Mouse (Mus musculus): ENCODE measurements around the gene Psme2b. TPM values are rescaled to one million over a fixed set of nuclear protein-coding genes. Genes with fewer than 3 reads are reported as not detected.

Psme2b gene
- 1.6 TPM for polyA plus RNA-seq (2014; fragmentation: Illumina TruSeq; extraction: RNeasy Lipid Tissue Mini Kit (QIAGEN cat#74804); ENCODE audit: low read depth, low replicate concordance)

DNA sequence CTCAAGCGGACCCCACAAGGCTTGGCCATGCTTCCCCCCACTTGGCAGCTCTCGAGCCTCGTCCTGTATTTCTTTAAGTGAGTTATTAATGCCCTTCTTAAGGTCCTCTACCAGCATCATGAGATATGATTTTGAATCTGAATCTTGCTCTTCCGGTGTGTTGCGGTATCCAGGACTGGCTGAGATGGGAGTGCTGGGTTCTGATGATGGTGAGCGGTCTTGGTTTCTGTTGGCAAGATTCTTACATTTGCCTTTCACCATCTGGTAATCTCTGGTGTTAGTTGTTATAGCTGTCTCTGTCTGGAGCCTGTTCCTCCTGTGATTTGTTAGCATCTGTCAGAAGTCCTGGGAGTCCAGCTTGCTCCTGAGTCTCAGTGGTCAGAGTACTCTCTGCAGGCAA is at the start of gene Psme2b:
Psme2b (minus strand) TSS at position 101 of the 400 bp plus-strand sequence.

DNA sequence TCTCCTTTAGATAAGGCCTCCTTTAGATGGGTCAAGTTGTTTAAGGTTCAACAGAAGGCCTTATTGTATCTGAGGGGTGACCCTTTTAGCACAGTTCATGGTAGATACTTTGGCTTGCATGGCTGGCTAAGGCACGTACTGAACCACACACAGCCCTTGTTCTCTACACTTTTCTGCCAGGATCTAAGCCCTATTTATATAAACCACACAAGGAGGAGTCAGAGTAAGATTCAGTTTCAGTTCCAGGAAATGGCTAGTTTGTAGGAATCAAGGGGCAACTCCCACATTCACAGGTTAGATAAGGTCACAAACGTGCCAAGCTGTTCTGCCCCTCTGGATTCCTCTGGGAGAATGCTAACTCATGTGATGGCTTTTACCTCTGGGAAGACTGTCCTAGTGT is 48.0 kb upstream of the Psme2b start, which contains the start of gene Tgtp1:
Tgtp1 (minus strand) TSS at position 155 of the 400 bp plus-strand sequence.

DNA sequence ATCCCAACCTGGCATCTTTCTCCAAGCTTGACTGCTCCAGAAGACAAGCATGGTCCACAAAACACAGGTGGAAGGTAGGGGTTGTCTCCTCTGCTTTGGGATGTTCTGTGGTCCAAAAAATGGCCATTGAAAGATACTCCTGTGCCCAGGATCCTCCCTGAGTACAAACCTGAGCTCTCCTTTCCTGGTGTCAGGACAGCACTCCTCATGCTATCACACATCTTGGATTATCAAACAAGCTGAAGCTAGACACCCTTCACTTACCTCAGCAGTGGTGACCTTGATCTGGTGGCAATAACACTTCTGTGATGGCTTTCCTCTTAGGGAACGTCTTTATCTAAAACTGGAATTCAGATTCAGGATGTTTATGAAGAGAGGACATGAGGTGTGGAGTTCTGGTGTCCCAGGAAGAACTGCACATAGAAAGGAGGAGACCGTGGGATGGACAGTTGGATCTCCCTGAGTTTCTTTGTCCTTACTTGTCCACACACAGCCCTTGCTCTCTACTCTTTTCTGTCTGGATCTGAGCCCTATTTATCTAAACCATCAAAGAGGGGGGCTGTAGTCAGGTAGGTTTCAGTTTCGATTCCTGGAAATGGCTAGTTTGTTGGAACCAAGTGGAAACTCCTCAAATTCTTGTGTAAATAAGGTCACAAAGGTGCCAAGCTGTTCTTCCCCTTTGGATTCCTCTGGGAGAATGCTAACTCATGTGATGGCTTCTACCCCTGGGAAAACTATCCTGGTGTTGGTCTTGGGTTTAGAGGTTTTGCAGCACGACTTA is 45.9 kb upstream of the Psme2b start, which contains the start of gene Gm12185:
Gm12185 (minus strand) TSS at position 487 of the 781 bp plus-strand sequence.

DNA sequence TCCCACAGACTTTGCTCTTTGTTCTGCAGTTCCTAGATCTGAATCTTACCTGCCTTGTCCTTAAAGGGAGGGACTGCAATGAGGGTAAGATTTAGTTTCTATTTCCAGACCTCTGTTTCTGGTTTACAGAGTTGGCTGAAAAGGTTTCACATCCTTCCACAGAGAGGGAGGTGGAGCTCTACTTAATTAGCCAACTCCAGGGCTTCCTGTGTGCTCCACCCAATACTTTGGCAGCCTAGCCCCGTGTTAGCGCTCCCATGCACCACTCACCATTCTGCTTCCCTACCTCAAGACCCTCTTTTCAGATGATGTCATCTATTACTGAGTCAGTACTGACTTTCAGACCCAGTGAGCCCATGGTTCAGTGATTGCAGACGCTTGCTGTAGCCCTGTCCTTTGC is 33.3 kb upstream of the Psme2b start, which contains the start of gene 9930111J21Rik1:
9930111J21Rik1 (minus strand) TSS at position 148 of the 400 bp plus-strand sequence.

DNA sequence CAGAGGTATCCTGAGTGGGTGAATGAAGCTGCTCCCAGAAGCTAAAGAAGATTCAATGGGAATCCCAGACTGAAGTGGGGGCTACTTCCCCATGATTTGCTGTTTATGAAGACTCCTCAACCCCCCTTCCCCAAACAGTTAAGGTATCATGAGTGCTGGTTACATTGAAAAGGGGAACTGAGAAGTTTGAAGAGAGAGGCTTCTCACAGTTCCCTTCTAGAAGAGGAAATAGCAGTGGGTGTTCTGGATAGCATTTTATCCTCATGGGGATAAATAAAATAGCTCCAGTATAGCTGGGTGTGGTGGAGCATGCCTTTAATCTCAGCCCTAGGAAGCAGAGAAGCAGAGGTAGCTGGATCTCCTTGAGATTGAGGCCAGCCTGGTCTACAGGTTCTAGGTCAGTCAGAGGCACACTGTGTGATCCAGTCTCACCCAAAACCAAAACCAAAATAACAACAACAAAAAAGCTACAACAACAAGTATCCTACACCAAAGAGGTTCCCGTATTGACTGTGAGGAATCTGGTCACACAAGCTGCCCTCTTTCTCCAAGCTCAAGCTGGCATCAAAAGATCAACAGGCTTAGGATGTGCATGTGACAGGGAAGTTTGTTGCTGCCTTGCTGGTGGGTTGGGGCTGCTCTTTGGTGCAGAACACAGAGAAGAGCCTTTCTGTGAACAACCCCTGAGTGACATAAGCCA is 32.4 kb upstream of the Psme2b start, which contains the start of gene Olfr56:
Olfr56 (plus strand) TSS at position 650 of the 700 bp plus-strand sequence.

DNA sequence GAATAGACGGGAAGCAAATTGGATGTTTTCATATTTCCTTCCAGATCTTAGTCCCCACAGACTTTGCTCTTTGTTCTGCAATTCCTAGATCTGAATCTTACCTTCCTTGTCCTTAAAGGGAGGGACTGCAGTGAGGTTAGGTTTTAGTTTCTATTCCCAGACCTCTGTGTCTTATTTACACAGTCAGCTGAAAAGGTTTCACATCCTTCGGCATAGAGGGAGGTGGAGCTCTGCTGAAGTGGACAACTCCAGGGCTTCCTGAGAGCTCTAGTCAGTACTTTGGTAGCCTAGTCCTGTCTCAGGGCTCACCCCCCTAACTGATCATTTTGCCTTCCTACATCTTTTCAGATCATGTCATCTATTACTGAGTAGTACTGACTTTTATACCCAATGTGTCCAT is 44.0 kb downstream of the Psme2b start, which contains the start of gene Gm5431:
Gm5431 (minus strand) TSS at position 194 of the 400 bp plus-strand sequence.

Other genes starting within 250 kb of the Psme2b start
- gene Rack1, start 145.9 kb downstream of the Psme2b start, polyA plus RNA-seq (2014; fragmentation: Illumina TruSeq; extraction: RNeasy Lipid Tissue Mini Kit (QIAGEN cat#74804); ENCODE audit: low read depth, low replicate concordance) = 110 TPM
- 14.2 TPM for gene Trim41, start 128.8 kb downstream of the Psme2b start, polyA plus RNA-seq (2014; fragmentation: Illumina TruSeq; extraction: RNeasy Lipid Tissue Mini Kit (QIAGEN cat#74804); ENCODE audit: low read depth, low replicate concordance)
- 7.5 TPM for gene Trim7, start 120.0 kb downstream of the Psme2b start, polyA plus RNA-seq (2014; fragmentation: Illumina TruSeq; extraction: RNeasy Lipid Tissue Mini Kit (QIAGEN cat#74804); ENCODE audit: low read depth, low replicate concordance)
- gene Gm12184, start 119.5 kb downstream of the Psme2b start, polyA plus RNA-seq (2014; fragmentation: Illumina TruSeq; extraction: RNeasy Lipid Tissue Mini Kit (QIAGEN cat#74804); ENCODE audit: low read depth, low replicate concordance) = 18.0 TPM
- 80.0 TPM for gene Irgm1, start 74.5 kb downstream of the Psme2b start, polyA plus RNA-seq (2014; fragmentation: Illumina TruSeq; extraction: RNeasy Lipid Tissue Mini Kit (QIAGEN cat#74804); ENCODE audit: low read depth, low replicate concordance)
- 2.3 TPM for gene Gm5431, start 44.0 kb downstream of the Psme2b start, polyA plus RNA-seq (2014; fragmentation: Illumina TruSeq; extraction: RNeasy Lipid Tissue Mini Kit (QIAGEN cat#74804); ENCODE audit: low read depth, low replicate concordance)
- gene Olfr56, start 32.7 kb upstream of the Psme2b start, polyA plus RNA-seq (2014; fragmentation: Illumina TruSeq; extraction: RNeasy Lipid Tissue Mini Kit (QIAGEN cat#74804); ENCODE audit: low read depth, low replicate concordance) = 1.7 TPM
- gene 9930111J21Rik1, start 33.2 kb upstream of the Psme2b start, polyA plus RNA-seq (2014; fragmentation: Illumina TruSeq; extraction: RNeasy Lipid Tissue Mini Kit (QIAGEN cat#74804); ENCODE audit: low read depth, low replicate concordance) = 2.4 TPM
- gene Gm12185, start 46.0 kb upstream of the Psme2b start, polyA plus RNA-seq (2014; fragmentation: Illumina TruSeq; extraction: RNeasy Lipid Tissue Mini Kit (QIAGEN cat#74804); ENCODE audit: low read depth, low replicate concordance) = 0.82 TPM
- 10.1 TPM for gene Tgtp1, start 48.0 kb upstream of the Psme2b start, polyA plus RNA-seq (2014; fragmentation: Illumina TruSeq; extraction: RNeasy Lipid Tissue Mini Kit (QIAGEN cat#74804); ENCODE audit: low read depth, low replicate concordance)
- 19.2 TPM for gene 9930111J21Rik2, start 105.1 kb upstream of the Psme2b start, polyA plus RNA-seq (2014; fragmentation: Illumina TruSeq; extraction: RNeasy Lipid Tissue Mini Kit (QIAGEN cat#74804); ENCODE audit: low read depth, low replicate concordance)
- 23.6 TPM for gene Tgtp2, start 118.0 kb upstream of the Psme2b start, polyA plus RNA-seq (2014; fragmentation: Illumina TruSeq; extraction: RNeasy Lipid Tissue Mini Kit (QIAGEN cat#74804); ENCODE audit: low read depth, low replicate concordance)
- 9.7 TPM for gene Ifi47, start 130.4 kb upstream of the Psme2b start, polyA plus RNA-seq (2014; fragmentation: Illumina TruSeq; extraction: RNeasy Lipid Tissue Mini Kit (QIAGEN cat#74804); ENCODE audit: low read depth, low replicate concordance)
- 5.4 TPM for gene Olfr1396, start 168.7 kb upstream of the Psme2b start, polyA plus RNA-seq (2014; fragmentation: Illumina TruSeq; extraction: RNeasy Lipid Tissue Mini Kit (QIAGEN cat#74804); ENCODE audit: low read depth, low replicate concordance)
- not detected for gene Olfr1395, start 196.1 kb upstream of the Psme2b start, polyA plus RNA-seq (2014; fragmentation: Illumina TruSeq; extraction: RNeasy Lipid Tissue Mini Kit (QIAGEN cat#74804); ENCODE audit: low read depth, low replicate concordance)
- not detected for gene Olfr1394, start 208.2 kb upstream of the Psme2b start, polyA plus RNA-seq (2014; fragmentation: Illumina TruSeq; extraction: RNeasy Lipid Tissue Mini Kit (QIAGEN cat#74804); ENCODE audit: low read depth, low replicate concordance)
- gene Btnl9, start 241.0 kb upstream of the Psme2b start, polyA plus RNA-seq (2014; fragmentation: Illumina TruSeq; extraction: RNeasy Lipid Tissue Mini Kit (QIAGEN cat#74804); ENCODE audit: low read depth, low replicate concordance) = 96.9 TPM